Mouse (Mus musculus) brain, embryonic 14.5 days (tissue): ENCODE measurements at regions not wholly inside any gene's neighbourhood (a gene's known extent, or its start where the extent isn't known, plus 50 kb on each side); places are given as distances from the start of the nearest gene placed in this dataset.

Source experiments
- CTCF ChIP-seq: fragments of 200-500 bp; IDR thresholded peaks from 2 replicates; pipeline ENCODE4 v1.5.1; 2012; ENCODE audit warnings: inconsistent platforms, mild to moderate bottlenecking, moderate library complexity, borderline replicate concordance; ENCODE audit not compliant: insufficient read depth, insufficient read length; ENCODE audit errors: extremely low read depth
- POLR2A ChIP-seq: fragments of 200-500 bp; IDR thresholded peaks from 2 replicates; pipeline ENCODE4 v1.6.1; 2012; ENCODE audit warnings: mild to moderate bottlenecking, inconsistent platforms, borderline replicate concordance; ENCODE audit not compliant: poor library complexity, insufficient read depth, insufficient read length, severe bottlenecking; ENCODE audit errors: extremely low read depth

DNA sequence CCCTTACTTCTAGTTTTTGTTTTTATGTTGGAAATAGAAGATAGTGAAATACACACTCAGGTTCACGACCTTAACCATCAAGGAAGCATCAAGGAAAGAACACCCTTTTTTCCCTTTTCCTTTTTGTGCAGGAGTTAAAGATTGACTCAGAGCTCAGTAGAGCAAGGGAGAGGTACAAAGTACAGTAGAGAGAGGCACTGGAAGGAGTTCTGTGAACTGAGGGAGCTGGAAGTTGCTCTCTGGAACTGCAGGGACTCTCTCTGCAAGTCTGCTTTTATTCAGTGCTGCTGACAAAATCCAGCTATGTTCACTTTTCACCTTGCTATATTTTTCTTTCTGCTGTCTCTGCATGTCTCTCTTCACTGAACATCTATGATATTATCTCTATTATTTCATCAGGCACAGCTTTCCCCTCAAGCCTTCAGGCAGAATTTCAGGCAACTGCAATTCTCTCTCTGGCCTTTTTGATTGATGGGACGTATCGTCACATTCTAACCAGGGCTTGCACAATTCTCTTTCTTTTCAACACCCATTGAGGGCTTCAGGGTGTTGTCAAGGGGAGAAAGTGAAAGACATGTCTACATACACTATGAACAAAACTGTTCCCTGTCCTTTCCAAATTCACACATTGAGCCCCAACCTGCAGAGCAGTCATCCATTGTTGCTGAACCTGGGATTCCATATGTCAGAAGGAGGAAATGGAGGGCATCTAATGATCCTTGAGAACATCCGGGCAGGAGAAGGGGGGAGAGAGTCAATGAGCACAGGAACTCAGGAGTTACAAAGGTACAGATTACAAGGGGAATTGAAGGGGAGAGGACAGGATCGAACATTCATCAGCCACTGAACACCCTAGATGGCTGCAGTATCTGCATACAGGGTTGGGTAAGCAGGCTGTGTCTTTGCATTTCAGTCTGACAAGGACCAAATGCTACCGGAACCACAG is 228.9 kb downstream of the Kif20b start:
- TF ChIP-seq CTCF (no peak), POLR2A (no peak)
